Mouse (Mus musculus): ENCODE measurements around the gene Olfr119.
"Not testable (repeated sequence)": the region's sequence is repeated elsewhere in the genome, so short reads cannot be mapped to it uniquely, and the experiment has no call there.

Gene Olfr119

DNA sequence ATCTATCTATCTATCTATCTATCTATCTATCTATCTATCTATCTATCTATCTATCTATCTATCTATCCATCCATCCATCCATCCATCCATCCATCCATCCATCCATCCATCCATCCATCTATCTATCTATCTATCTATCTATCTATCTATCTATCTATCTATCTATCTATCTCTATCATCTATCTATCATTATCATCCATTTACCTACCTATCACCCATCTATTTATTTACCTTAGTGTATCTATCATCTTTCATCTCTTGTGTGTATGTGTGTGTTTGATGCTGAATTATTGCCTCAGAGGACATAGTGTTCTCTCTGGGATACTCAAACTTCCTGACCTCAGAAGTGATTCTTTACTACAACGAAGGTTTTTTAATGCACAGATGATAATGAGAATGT, at the start of gene Olfr119:
Olfr119 (plus strand) TSS at position 301 of the 400 bp plus-strand sequence.
- not testable (repeated sequence) for DNase-seq

DNA sequence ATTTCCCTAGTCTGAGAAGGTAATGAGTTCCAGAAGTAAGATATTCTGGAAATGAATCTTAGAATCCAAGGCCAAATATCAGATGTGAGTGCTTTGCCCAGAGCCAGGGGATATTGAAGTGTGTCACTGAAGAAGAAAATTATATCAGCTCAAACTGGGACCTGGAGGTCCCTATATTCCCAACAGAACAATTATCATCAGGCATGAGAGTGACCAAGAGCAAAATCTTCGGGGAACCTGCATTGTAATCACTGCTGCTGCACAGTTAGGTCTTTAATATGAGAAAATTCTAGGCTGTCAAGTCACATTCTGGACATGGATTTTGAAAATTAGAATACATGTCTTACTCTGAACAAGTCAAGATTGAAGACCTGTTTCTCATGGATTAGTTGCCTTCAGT, 32.7 kb upstream of the Olfr119 start, which contains the start of gene Olfr117:
Olfr117 (minus strand) TSS at position 101 of the 400 bp plus-strand sequence.
- DNase-seq = no peak

- DNase-seq = no peak
These were observed 29.7 kb upstream of the Olfr119 start, which contains the start of gene Olfr118 for GRCm38 (mm10) chr17:37666688-37667087. Gene Olfr118 (plus strand): TSS chr17:37666988.

DNA sequence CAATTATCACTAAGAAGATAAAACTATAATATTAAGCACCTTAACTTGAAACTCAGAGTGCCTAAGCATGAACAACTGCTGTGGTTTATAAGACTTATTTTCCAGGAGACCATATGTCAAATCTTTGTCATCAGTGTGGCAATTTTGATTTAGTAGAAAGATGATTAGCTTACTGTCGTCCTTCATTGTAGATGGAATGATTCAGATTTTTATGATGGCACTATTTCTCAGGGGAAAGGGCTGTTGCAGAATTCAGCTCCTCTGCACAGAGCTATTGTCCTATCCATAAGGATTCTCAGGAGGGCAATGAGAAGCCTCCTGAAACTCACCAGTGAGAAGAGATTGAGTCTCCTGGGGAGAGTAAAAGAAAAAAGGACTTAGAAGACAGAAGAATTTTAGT, 25.1 kb downstream of the Olfr119 start, which contains the start of gene Olfr120:
Olfr120 (plus strand) TSS at position 301 of the 400 bp plus-strand sequence.
- no peak for DNase-seq

GRCm38 (mm10) chr17:37738070-37738469, 41.7 kb downstream of the Olfr119 start:
- DNase-seq = no peak
